Mouse (Mus musculus) intestine, postnatal 0 days (tissue): ENCODE data around the gene Shbg. TPM values are rescaled to one million over a fixed set of nuclear protein-coding genes. Genes with fewer than 3 reads are reported as not detected.

Experiments
- ATAC-seq: fragments of 200-750 bp; cut with Nextera tagmentation; 2 replicates; pipeline ENCODE4 v1.8.0; 2017; ENCODE audit warnings: mild to moderate bottlenecking, moderate TSS enrichment, moderate library complexity
- H3K27ac ChIP-seq: fragments of 300-500 bp; sonication (generic); 2 replicates; pipeline ENCODE4 v1.5.1; 2014; ENCODE audit warnings: mild to moderate bottlenecking, low read depth, low read length, moderate library complexity
- H3K27me3 ChIP-seq: fragments of 300-500 bp; sonication (generic); replicated peaks from 2 replicates; pipeline ENCODE4 v1.6.1; 2014; ENCODE audit warnings: low read length, mixed read lengths; ENCODE audit not compliant: control insufficient read depth, insufficient read depth
- H3K36me3 ChIP-seq: fragments of 300-500 bp; sonication (generic); 2 replicates; pipeline ENCODE4 v1.6.1; 2014; ENCODE audit warnings: mild to moderate bottlenecking, moderate library complexity; ENCODE audit not compliant: control insufficient read depth, insufficient read depth
- H3K4me1 ChIP-seq: fragments of 300-500 bp; sonication (generic); replicated peaks from 2 replicates; pipeline ENCODE4 v1.6.1; 2014; ENCODE audit warnings: antibody characterized with exemption, low read length, mixed read lengths; ENCODE audit not compliant: control insufficient read depth, insufficient read depth
- H3K4me2 ChIP-seq: fragments of 300-500 bp; sonication (generic); replicated peaks from 2 replicates; pipeline ENCODE4 v1.6.1; 2014; ENCODE audit warnings: low read depth, mild to moderate bottlenecking, moderate library complexity
- H3K4me3 ChIP-seq: fragments of 300-500 bp; sonication (generic); 2 replicates; pipeline ENCODE4 v1.5.1; 2014; ENCODE audit warnings: low read depth, low read length
- H3K9ac ChIP-seq: fragments of 300-500 bp; sonication (generic); 2 replicates; pipeline ENCODE4 v1.6.1; 2014; ENCODE audit warnings: mild to moderate bottlenecking, low read depth, low read length
- H3K9me3 ChIP-seq: fragments of 300-500 bp; sonication (generic); 2 replicates; pipeline ENCODE4 v1.6.1; 2016; ENCODE audit warnings: mixed run types; ENCODE audit not compliant: control insufficient read depth
- CTCF ChIP-seq: sonication (generic); IDR thresholded peaks from 2 replicates; pipeline ENCODE4 v1.5.1; 2016; ENCODE audit warnings: low read depth, mild to moderate bottlenecking, control low read depth, antibody characterized with exemption, moderate library complexity
- WGBS: fragments of 180-500 bp; shearing (Covaris S2); extraction: QIAGEN DNeasy Blood & Tissue Kit; methylation state at CpG from one replicate; pipeline ENCODE4 v1.1.7; 2014; 5-methylcytosine and 5-hydroxymethylcytosine counted together
- polyA plus RNA-seq: library from polyadenylated mRNA; unstranded; fragments of >200 nt; fragmentation: Nextera tagmentation; extraction: Ambion mirVana; gene quantifications from 2 replicates; pipeline ENCODE4 v1.2.1, GENCODE M21; 2015

Shbg gene
- polyA plus RNA-seq, 1 experiment from 2014 or later, result not detected

DNA sequence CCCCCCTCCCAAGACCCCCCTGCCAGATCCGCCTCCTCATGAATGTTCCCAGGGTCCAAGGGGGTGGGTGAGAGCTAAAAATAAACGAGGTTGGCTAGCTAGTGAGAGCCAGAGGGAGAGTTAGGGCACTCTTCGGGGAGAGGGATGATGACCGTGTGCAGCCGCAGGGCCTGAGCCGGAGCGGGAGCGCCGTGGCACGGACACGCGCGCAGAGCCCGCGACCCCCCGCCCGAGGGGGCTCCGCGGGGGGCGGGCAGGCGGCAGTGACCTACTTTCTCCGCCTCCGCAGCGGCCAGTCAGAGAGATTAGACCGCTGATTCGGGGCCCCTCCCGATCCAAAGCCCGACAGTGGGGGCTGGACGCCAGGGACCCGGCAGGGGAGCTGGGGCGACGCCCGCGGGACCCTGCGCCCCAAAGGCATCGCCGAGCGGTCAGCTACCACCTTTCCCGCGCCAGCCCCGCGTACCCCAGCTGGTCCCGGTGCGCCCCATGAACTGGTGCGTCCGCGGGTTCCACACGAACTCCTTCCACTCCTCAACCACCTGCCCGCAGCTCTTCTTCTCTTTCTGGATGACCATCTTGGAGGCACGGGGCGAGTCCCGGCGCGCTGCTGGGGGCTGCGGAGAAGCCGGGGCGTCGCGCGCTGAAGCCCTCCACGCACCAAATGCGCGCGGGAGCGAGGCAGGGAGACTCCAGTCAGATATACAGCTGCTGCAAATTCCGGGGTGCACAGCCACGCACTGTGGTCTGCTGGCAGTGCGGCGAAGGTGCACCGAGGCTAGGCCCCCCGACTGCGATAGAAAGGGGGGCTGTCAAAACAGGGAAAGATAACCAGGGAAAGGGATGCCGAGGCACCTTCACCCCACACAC is 12.7 kb downstream of the Shbg start:
- Histone ChIP-seq H3K4me2 (peak overlapping the region; percentile 92), H3K36me3 (no peaks in the 10 kb centered on the region), H3K27ac (no peak overlapping the region), H3K4me3 (peak overlapping the region; percentile 57), H3K4me1 (0 out of 2 replicates have a peak, but pooled peaks cover 14% of the 10 kb centered on the region), H3K9me3 (no peaks in the 10 kb centered on the region), H3K9ac (peak overlapping the region; percentile 60), H3K27me3 (peaks cover 21% of the 10 kb centered on the region)
- no peak for TF ChIP-seq CTCF
- under 1% methylated on average over 67 of the region's 73 CpGs for WGBS
- ATAC-seq, result 0 out of 2 replicates have a peak, but pooled peaks have one; percentile 14

DNA sequence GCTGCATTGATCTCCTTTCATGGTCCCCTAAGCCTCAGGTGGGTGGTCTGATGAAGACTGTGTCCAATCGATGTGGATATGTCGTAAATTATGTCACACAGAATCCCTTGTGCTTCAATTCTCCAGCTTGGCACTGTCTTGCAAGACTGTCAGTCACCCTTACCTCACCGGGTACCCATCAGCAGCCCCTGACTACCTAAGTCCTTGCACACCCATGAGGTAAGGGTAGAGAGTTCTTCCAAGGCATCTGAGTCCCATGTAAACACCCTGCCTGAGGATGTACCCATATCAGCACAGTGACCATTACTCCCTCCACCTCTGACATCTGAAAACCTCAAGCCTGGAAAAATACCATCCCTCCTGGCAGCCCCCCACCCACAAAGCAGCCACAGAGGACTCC is 13.4 kb downstream of the Shbg start:
- Histone ChIP-seq H3K27me3 (peaks cover 21% of the 10 kb centered on the region), H3K4me3 (peak overlapping the region; percentile 57), H3K27ac (no peak overlapping the region), H3K36me3 (no peaks in the 10 kb centered on the region), H3K4me2 (peak overlapping the region; percentile 92), H3K4me1 (0 out of 2 replicates have a peak, but pooled peaks cover 14% of the 10 kb centered on the region), H3K9me3 (no peaks in the 10 kb centered on the region), H3K9ac (peak overlapping the region; percentile 60; the same call in 1 of the 2 replicates)
- ATAC-seq, result no peak
- WGBS, result 56% methylated on average over 3 of the region's 3 CpGs
- TF ChIP-seq CTCF, result no peak

DNA sequence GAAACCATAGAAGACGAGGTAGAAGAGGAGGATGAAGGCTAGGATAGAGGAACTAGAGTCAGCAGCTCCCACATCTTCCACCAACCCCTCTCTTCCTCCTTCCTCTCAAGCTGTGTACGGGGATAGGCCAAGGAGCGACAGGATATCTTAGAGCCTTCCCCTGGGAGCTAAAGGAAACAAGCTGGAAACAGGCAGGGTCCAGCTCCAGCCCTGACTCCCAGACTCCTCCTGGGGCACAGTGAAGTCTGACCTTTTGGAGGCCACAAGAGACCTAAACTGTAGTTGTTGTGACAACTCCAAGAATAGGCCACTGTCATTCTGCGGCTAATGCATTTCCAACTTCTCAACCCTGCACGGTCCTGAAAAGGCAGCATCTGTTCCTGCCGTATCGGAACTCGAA is 14.2 kb downstream of the Shbg start:
- Histone ChIP-seq H3K9me3 (no peaks in the 10 kb centered on the region), H3K36me3 (no peaks in the 10 kb centered on the region), H3K4me2 (no peak overlapping the region), H3K4me1 (0 out of 2 replicates have a peak, but pooled peaks cover 14% of the 10 kb centered on the region), H3K9ac (no peak overlapping the region), H3K27me3 (peaks cover 21% of the 10 kb centered on the region), H3K4me3 (no peak overlapping the region), H3K27ac (no peak overlapping the region)
- ATAC-seq, result no peak
- TF ChIP-seq CTCF, result no peak
- 78% methylated on average over 8 of the region's 8 CpGs for WGBS

DNA sequence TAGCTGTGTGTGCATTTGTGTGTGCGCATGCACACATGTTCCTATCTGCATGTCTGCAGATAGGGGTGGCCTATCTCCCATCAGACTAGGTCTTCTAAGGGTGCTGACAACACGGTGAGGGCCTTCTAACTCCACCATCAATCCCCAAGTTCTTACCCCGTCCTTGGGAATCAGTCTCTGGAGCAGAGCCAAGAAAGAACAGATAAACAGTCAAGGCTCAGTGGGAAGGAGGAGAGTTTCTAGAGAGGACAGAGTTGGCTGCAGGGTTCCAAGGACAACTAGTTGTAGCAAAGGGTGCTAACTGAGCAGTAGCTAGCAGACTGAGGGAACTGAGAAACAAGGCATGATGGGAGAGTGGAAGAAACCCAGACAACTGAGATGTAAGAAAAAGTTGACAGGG is 15.9 kb downstream of the Shbg start:
- 47% methylated on average over 3 of the region's 3 CpGs for WGBS
- H3K4me1 ChIP-seq, result 0 out of 2 replicates have a peak, but pooled peaks cover 14% of the 10 kb centered on the region
- TF ChIP-seq CTCF, result no peak
- H3K9me3 ChIP-seq, result no peaks in the 10 kb centered on the region
- no peak overlapping the region for H3K27ac ChIP-seq
- ATAC-seq, result no peak
- peaks cover 21% of the 10 kb centered on the region for H3K27me3 ChIP-seq
- no peak overlapping the region for H3K4me3 ChIP-seq
- H3K36me3 ChIP-seq, result no peaks in the 10 kb centered on the region
- no peak overlapping the region for H3K9ac ChIP-seq
- H3K4me2 ChIP-seq, result no peak overlapping the region

DNA sequence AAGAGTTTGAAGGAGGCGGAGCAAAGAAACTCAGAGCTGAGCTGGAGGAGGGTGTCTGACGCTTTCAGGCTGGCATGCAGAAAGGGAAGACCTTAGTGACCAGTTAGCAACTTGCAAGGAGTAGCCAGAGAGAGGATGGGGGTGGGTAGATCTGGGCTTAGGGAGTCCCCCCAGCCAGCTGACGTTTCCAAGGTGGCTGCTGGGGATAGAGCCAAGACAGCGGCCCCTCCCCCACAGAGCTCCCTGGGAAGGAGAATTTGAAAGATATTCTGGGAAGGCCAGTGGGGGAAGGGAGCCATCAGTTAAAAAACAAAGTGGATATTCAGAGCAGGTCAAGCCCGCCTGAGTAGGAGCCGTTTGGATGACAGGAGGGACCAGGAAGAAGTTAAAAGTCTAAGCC is 17.6 kb downstream of the Shbg start:
- peaks cover 14% of the 10 kb centered on the region for H3K27me3 ChIP-seq
- TF ChIP-seq CTCF, result no peak
- ATAC-seq, result no peak
- no peaks in the 10 kb centered on the region for H3K36me3 ChIP-seq
- no peaks in the 10 kb centered on the region for H3K9me3 ChIP-seq
- 22% methylated on average over 6 of the region's 6 CpGs for whole genome bisulfite sequencing
- 0 out of 2 replicates have a peak, but pooled peaks cover 7% of the 10 kb centered on the region for H3K4me1 ChIP-seq
- no peak overlapping the region for H3K4me3 ChIP-seq
- peak overlapping the region; percentile 17; the same call in 1 of the 2 replicates for H3K4me2 ChIP-seq
- H3K9ac ChIP-seq, result no peak overlapping the region
- peak overlapping the region; percentile 50; the same call in 1 of the 2 replicates for H3K27ac ChIP-seq

DNA sequence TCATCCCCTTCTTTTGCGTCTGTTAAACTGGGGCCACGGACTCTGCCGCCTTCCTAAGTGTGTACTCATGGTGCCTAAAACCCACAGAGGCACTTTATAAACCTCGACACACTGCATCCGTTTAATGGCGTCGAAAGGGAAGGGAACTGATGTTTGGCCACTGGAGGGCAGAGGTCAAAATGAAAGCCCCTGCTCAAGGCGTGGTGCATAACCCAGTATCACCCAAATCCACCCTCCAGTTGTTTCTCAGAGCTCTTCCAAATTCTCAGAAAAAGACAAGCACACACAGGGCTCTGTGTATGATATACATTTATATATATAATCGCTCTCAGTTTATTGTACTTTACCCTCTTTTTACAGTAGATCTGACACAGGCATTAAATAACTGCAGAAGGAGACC is 18.3 kb downstream of the Shbg start:
- peaks cover 8% of the 10 kb centered on the region; the same call in 1 of the 2 replicates for H3K27me3 ChIP-seq
- H3K4me3 ChIP-seq, result no peak overlapping the region
- TF ChIP-seq CTCF, result no peak; the same call in 1 of the 2 replicates
- H3K27ac ChIP-seq, result no peak overlapping the region
- no peaks in the 10 kb centered on the region for H3K36me3 ChIP-seq
- 0 out of 2 replicates have a peak overlapping the region, but pooled peaks have one; percentile 17 for H3K4me2 ChIP-seq
- 14% methylated on average over 9 of the region's 9 CpGs for WGBS
- no peaks in the 10 kb centered on the region for H3K9me3 ChIP-seq
- no peak overlapping the region for H3K9ac ChIP-seq
- 0 out of 2 replicates have a peak, but pooled peaks cover 4% of the 10 kb centered on the region for H3K4me1 ChIP-seq
- no peak for ATAC-seq
